Mouse (Mus musculus) MEL (cell line): ENCODE measurements at regions not wholly inside any gene's neighbourhood (a gene's known extent, or its start where the extent isn't known, plus 50 kb on each side); places are given as distances from the start of the nearest gene placed in this dataset.

Experiments used
- DNase-seq: peaks from one replicate; pipeline ENCODE4 v3.0.0; 2011; ENCODE audit warnings: low read depth, low spot score
- H3K27ac ChIP-seq: 2 replicates; pipeline ENCODE4 v1.5.1; 2012; ENCODE audit warnings: low read depth, mild to moderate bottlenecking, control low read depth, low read length, moderate library complexity; ENCODE audit not compliant: control insufficient read depth
- H3K27me3 ChIP-seq, 2 experiments: fragments of 150-350 bp in 1 of 2; sonication (generic) in 1 of 2; 2 replicates each; pipeline ENCODE4 v1.6.1; 2012; ENCODE audit warnings: low read length in 2 of 2, mild to moderate bottlenecking in 2 of 2, improper control_type of control experiment in 1 of 2, moderate library complexity in 1 of 2; ENCODE audit not compliant: insufficient read depth in 2 of 2, control insufficient read depth in 1 of 2
- H3K36me3 ChIP-seq, 2 experiments: 2 replicates each; pipeline ENCODE4 v1.6.1; 2012 to 2014; ENCODE audit warnings: low read length in 2 of 2, improper control_type of control experiment in 1 of 2, inconsistent platforms in 1 of 2, mild to moderate bottlenecking in 1 of 2; ENCODE audit not compliant: insufficient read depth in 2 of 2, control insufficient read depth in 1 of 2
- H3K4me1 ChIP-seq, 2 experiments: fragments of 150-350 bp in 1 of 2; sonication (generic) in 1 of 2; 2 replicates each; pipeline ENCODE4 v1.6.1; 2012; ENCODE audit warnings: low read length in 2 of 2, improper control_type of control experiment in 1 of 2, mild to moderate bottlenecking in 1 of 2; ENCODE audit not compliant: insufficient read depth in 2 of 2, control insufficient read depth in 1 of 2
- H3K4me3 ChIP-seq, 2 experiments: fragments of 150-350 bp in 1 of 2; sonication (generic) in 1 of 2; 2 replicates each; pipeline ENCODE4 v1.5.1; 2012; ENCODE audit warnings: low read depth in 2 of 2, low read length in 2 of 2, mild to moderate bottlenecking in 2 of 2, moderate library complexity in 2 of 2, control low read depth in 1 of 2, improper control_type of control experiment in 1 of 2; ENCODE audit not compliant: control insufficient read depth in 1 of 2, insufficient read depth in 1 of 2
- H3K79me2 ChIP-seq: 2 replicates; pipeline ENCODE4 v1.6.1; 2012; ENCODE audit warnings: mild to moderate bottlenecking, low read length, moderate library complexity; ENCODE audit not compliant: control insufficient read depth, poor library complexity, insufficient read depth
- H3K9ac ChIP-seq: 2 replicates; pipeline ENCODE4 v1.6.1; 2012; ENCODE audit warnings: low read depth, mild to moderate bottlenecking, control low read depth, low read length, moderate library complexity; ENCODE audit not compliant: control insufficient read depth, poor library complexity, severe bottlenecking
- H3K9me3 ChIP-seq: fragments of 150-350 bp; sonication (generic); replicated peaks from 2 replicates; pipeline ENCODE4 v1.6.1; 2012; ENCODE audit warnings: mild to moderate bottlenecking, low read length, improper control_type of control experiment, moderate library complexity; ENCODE audit not compliant: insufficient read depth
- CHD2 ChIP-seq: IDR thresholded peaks from 2 replicates; pipeline ENCODE4 v1.6.1; 2011; ENCODE audit warnings: low read length, improper control_type of control experiment
- E2F4 ChIP-seq: IDR thresholded peaks from 2 replicates; pipeline ENCODE4 v1.6.1; 2011; ENCODE audit warnings: low read depth, low read length, improper control_type of control experiment, borderline replicate concordance
- ELF1 ChIP-seq: IDR thresholded peaks from 2 replicates; pipeline ENCODE4 v1.6.1; 2014; ENCODE audit warnings: low read depth, mild to moderate bottlenecking, inconsistent platforms, low read length, improper control_type of control experiment, moderate library complexity
- EP300 ChIP-seq, 2 experiments: IDR thresholded peaks; 2 replicates each; pipeline ENCODE4 v1.6.1; 2011; ENCODE audit warnings: improper control_type of control experiment in 2 of 2, low read length in 2 of 2, low read depth in 1 of 2, mild to moderate bottlenecking in 1 of 2
- KAT2A ChIP-seq: conservative IDR thresholded peaks from 2 replicates; pipeline ENCODE4 v1.6.1; 2012; ENCODE audit warnings: low read depth, low read length, improper control_type of control experiment, inconsistent platforms
- MAFK ChIP-seq: IDR thresholded peaks from 2 replicates; pipeline ENCODE4 v1.6.1; 2011; ENCODE audit warnings: low read depth, mild to moderate bottlenecking, low read length, improper control_type of control experiment, borderline replicate concordance
- MAZ ChIP-seq: IDR thresholded peaks from 2 replicates; pipeline ENCODE4 v1.6.1; 2012; ENCODE audit warnings: low read depth, mild to moderate bottlenecking, inconsistent platforms, low read length, improper control_type of control experiment
- MXI1 ChIP-seq: IDR thresholded peaks from 2 replicates; pipeline ENCODE4 v1.6.1; 2011; ENCODE audit warnings: mild to moderate bottlenecking, low read depth, low read length, improper control_type of control experiment
- MYB ChIP-seq: IDR thresholded peaks from 2 replicates; pipeline ENCODE4 v1.6.1; 2011; ENCODE audit warnings: mild to moderate bottlenecking, low read depth, low read length, improper control_type of control experiment
- NRF1 ChIP-seq: IDR thresholded peaks from 2 replicates; pipeline ENCODE4 v1.6.1; 2014; ENCODE audit warnings: low read depth, mild to moderate bottlenecking, inconsistent platforms, low read length, improper control_type of control experiment, moderate library complexity; ENCODE audit not compliant: poor library complexity, insufficient read depth, severe bottlenecking
- POLR2AphosphoS2 ChIP-seq: IDR thresholded peaks from 2 replicates; pipeline ENCODE4 v1.6.1; 2011; ENCODE audit warnings: low read length, improper control_type of control experiment
- RAD21 ChIP-seq: IDR thresholded peaks from 2 replicates; pipeline ENCODE4 v1.6.1; 2011; ENCODE audit warnings: mild to moderate bottlenecking, low read depth, low read length, improper control_type of control experiment
- SIN3A ChIP-seq: IDR thresholded peaks from 2 replicates; pipeline ENCODE4 v1.6.1; 2012; ENCODE audit warnings: low read length, improper control_type of control experiment, inconsistent platforms
- SMC3 ChIP-seq: IDR thresholded peaks from 2 replicates; pipeline ENCODE4 v1.6.1; 2011; ENCODE audit warnings: low read depth, low read length, improper control_type of control experiment
- TBP ChIP-seq: IDR thresholded peaks from 2 replicates; pipeline ENCODE4 v1.8.0; 2011; ENCODE audit warnings: low read depth, low read length, improper control_type of control experiment
- UBTF ChIP-seq: IDR thresholded peaks from 2 replicates; pipeline ENCODE4 v1.6.1; 2012; ENCODE audit warnings: low read depth, mild to moderate bottlenecking, inconsistent platforms, low read length, improper control_type of control experiment, moderate library complexity, borderline replicate concordance; ENCODE audit not compliant: insufficient read depth
- USF1 ChIP-seq: IDR thresholded peaks from 2 replicates; pipeline ENCODE4 v1.6.1; 2014; ENCODE audit warnings: low read depth, mild to moderate bottlenecking, inconsistent platforms, low read length, improper control_type of control experiment, moderate library complexity
- ZC3H11A ChIP-seq: IDR thresholded peaks from 2 replicates; pipeline ENCODE4 v1.6.1; 2012; ENCODE audit warnings: low read depth, mild to moderate bottlenecking, inconsistent platforms, low read length, improper control_type of control experiment
- ZMIZ1 ChIP-seq: IDR thresholded peaks from 2 replicates; pipeline ENCODE4 v1.6.1; 2012; ENCODE audit warnings: low read depth, mild to moderate bottlenecking, inconsistent platforms, low read length, improper control_type of control experiment, moderate library complexity

- no peak overlapping the region for H3K4me3 ChIP-seq
- no peak for TF ChIP-seq EP300 (IDR thresholded peaks at IDR 0.05; ENCODE audit: low read depth in 1 of 2, low read length in 2 of 2)
- TF ChIP-seq ZC3H11A: no peak
- TF ChIP-seq CHD2: no peak
- no peak for TF ChIP-seq E2F4
- no peak for TF ChIP-seq SMC3
- TF ChIP-seq UBTF: no peak
- TF ChIP-seq RAD21: no peak
- no peak for TF ChIP-seq ELF1
- TF ChIP-seq KAT2A: no peak
- no peak for TF ChIP-seq TBP
- no peak for TF ChIP-seq POLR2AphosphoS2
- no peak for TF ChIP-seq USF1
- TF ChIP-seq MYB: no peak
- TF ChIP-seq ZMIZ1: no peak
- no peak for TF ChIP-seq MAZ
- TF ChIP-seq NRF1: no peak
- no peak for TF ChIP-seq MXI1
- no peak for TF ChIP-seq SIN3A
Observed at GRCm38 (mm10) chr17:85869179-85869578, 181.1 kb upstream of the Six2 start.

GRCm38 (mm10) chr17:85867945-85868616 is 180.0 kb upstream of the Six2 start:
- H3K27me3 ChIP-seq: no peaks in the 10 kb centered on the region
- TF ChIP-seq NRF1 (0 out of 2 replicates have a peak, but pooled peaks have one; percentile 31), MAFK (no peak)
- no peaks in the 10 kb centered on the region for H3K4me1 ChIP-seq
- no peaks in the 10 kb centered on the region for H3K79me2 ChIP-seq
- H3K36me3 ChIP-seq: no peaks in the 10 kb centered on the region
- H3K9me3 ChIP-seq: no peaks in the 10 kb centered on the region
- no peak overlapping the region for H3K27ac ChIP-seq
- no peak overlapping the region for H3K9ac ChIP-seq
- no peak overlapping the region for H3K4me3 ChIP-seq
- DNase-seq: no peak

More at GRCm38 (mm10) chr17:85869179-85869578, 181.1 kb upstream of the Six2 start:
- Histone ChIP-seq H3K9me3 (no peaks in the 10 kb centered on the region), H3K27ac (no peak overlapping the region), H3K79me2 (no peaks in the 10 kb centered on the region), H3K4me1 (peaks cover 3 to 8% of the 10 kb centered on the region in 2 experiments), H3K27me3 (no peaks in the 10 kb centered on the region), H3K9ac (no peak overlapping the region), H3K36me3 (peaks cover 0 to 7% of the 10 kb centered on the region in 2 experiments; a peak in 2 of 4 replicates)
- no peak for DNase-seq
